Mouse (Mus musculus): ENCODE measurements at regions not wholly inside any gene's neighbourhood (a gene's known extent, or its start where the extent isn't known, plus 50 kb on each side); places are given as distances from the start of the nearest gene placed in this dataset.
"Not testable (repeated sequence)": the region's sequence is repeated elsewhere in the genome, so short reads cannot be mapped to it uniquely, and the experiment has no call there.

DNA sequence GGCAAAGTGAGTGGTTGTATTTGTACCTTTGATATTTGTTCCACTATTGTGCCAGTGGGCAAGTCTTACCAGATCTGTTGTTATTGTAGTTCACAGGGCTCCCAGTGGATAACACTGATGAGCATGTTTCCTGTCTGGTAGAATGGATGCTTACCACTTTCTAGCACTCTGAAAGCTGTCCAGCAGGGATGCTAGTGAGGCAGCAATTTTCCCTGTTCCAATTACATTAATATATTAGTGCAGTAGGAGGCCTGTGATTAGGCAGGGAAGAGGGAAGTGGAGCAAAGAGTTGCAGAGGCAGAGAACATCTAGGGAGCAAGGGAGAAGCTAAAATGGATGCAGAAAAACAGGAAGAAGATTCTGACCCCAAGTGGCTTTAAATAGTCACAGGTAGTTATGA is 348.0 kb downstream of the Adam29 start:
- DNase-seq = peak; percentile 29 to 31

DNA sequence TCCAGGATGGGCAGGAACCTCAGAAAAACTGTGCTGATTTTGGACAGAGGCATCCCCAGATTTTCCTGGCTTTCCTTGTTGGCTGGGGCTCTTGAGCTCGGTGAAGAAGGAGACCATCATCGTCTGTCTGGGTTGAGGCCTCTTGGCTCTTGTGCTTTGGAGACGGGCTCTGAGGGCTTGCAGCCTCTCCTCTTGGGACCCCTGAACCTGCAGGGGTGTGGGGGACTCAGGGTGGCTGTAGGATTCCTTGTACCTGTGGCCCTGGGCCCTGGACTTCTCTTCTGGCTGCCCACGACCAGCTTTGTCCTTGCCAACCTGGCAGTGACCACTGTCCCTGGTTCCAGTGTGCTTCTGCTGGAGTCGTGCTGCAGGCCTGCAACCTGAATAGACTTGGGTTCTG is 367.9 kb downstream of the Adam29 start:
- no peak for DNase-seq

DNA sequence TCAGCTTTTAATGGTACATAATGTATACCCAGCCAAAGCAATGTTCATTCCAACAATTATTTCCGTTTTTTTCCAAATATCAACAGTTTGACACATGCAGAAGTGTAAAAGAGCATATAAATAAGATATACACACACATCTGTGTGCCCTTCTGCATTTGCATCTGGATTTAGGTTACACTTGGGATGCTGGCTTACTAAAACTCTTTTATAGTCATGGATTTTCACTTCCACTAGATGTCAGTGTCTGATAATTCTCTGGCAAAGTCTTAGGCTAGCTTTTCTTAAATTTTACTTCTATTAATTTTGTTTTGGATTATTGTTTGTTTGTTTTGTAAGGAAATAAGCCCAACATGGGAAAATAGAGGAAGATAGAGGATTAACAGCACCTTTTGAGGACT is 377.4 kb downstream of the Adam29 start:
- DNase-seq = not testable (repeated sequence)

DNA sequence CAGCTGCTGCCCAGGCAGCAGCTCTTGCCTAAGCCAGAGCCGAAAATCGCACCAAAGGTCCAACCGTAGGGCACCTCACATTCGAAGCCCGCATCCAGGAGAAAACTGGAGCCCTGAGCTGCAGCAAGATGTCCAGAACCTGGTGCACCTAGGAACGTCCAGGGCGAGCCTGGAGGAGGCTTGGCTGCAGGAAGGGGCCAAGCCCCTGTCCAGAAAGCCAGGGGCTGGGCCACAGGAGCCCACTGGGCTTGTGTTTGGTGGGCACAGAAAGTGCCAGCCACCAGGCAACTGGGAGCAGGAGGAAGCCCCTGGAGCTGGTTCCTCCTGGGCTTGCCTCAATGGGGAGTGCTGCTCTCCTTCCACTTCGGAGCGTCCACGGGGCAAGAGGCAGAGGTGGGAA is 387.6 kb downstream of the Adam29 start:
- DNase-seq = not testable (repeated sequence)

DNA sequence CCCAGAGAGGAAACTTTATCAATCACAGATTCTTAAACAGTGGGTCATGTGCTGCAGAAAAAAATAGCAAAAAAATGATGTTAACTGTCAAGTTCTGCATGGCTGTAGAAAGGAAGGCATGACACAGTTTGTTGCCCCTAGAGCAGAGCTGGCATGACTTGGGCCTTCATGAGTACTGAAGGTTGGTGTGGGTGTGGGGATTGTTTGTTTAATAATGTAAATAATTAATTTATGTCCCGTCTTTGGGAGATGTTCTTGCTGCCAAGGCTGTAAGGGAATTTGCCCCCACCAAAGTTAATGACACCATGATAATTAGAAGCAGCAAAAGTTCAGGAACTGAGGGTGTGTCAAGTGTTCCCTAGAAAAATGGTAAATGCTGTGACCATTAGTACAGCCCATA is 429.4 kb downstream of the Adam29 start:
- DNase-seq = no peak

DNA sequence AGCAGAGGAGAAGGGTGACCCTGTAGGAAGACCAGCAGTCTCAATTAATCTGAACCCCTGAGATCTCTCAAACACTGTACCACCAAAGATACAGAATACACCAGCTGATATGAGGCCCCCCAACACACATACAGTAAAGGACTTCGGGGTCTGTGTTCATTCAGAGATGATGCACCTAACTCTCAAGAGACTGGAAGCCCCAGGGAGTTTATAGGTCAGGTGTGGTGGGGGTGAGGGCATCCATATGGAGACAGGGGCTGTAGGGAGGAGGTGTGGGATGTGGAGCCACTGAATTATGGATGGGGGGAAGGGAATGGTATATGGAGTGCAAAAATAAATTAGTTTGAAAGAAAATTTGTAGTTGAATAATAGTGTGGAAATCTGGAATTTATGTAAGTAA is 429.8 kb downstream of the Adam29 start:
- no peak for DNase-seq

DNA sequence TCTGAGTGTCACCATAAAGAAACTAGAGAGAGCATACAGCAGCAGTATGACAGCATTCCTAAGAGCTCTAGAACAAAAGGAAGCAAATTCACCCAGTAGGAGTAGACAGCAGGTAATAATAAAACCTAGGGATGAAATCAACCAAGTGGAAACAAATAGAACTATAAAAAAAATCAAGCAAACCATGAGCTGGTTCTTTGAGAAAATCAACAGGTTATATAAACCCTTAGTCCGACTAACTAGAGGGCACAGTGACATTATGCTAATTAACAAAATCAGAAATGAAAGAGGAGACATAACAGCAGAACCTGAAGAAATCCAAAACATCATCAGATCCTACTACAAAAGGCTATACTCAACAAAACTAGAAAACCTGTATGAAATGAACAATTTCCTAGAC is 434.4 kb downstream of the Adam29 start:
- DNase-seq = no peak

DNA sequence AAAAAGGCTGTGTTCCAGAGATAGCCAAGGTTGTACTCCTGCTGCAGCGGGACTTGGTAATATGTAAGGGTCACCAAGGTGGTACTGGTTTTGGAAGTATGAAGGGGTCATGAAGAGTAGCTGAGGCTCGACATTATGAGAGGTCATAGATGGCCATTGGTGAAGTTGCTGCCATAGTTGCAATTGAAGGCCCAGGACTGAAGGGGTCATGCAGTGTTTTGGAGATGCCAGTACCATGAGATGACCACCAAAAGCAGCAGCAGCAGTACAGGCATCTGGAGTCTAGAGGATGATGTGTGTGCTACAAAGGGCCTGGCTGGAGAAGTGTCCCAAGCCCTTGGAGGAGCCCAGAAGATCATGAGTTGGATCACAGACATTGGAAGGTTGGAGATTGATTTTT is 440.0 kb downstream of the Adam29 start:
- not testable (repeated sequence) for DNase-seq

DNA sequence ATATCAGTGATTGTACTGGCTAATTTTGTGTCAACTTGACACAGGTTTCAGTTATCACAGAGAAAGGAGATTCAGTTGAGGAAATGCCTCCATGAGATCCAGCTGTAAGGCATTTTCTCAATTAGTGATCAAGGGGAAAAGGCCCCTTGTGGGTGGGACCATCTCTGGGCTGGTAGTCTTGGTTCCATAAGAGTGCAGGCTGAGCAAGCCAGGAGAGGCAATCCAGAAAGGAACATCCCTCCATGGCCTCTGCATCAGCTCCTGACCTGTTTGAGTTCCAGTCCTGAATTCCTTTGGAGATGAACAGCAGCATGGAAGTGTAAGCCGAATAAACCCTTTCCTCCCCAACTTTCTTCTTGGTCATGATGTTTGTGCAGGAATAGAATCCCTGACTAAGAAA is 440.8 kb downstream of the Adam29 start:
- DNase-seq = not testable (repeated sequence)

DNA sequence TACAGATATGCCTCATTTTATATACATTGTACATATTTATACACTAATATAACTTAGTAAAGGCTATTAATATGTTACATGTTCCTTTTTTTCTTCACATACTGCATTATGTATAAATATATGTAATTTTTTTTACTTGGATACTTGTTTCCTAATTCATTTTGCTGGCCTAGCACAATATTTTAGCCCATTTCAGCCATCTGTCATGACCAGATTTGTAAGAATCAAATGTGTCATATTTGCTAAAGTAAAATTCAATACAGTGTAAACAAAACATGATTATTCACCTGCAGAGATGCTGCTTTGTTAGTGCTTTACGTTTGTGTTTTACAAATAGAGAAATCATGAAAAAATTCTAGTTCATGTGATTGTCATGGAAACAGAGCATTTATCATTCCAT is 441.3 kb downstream of the Adam29 start:
- no peak for DNase-seq

DNA sequence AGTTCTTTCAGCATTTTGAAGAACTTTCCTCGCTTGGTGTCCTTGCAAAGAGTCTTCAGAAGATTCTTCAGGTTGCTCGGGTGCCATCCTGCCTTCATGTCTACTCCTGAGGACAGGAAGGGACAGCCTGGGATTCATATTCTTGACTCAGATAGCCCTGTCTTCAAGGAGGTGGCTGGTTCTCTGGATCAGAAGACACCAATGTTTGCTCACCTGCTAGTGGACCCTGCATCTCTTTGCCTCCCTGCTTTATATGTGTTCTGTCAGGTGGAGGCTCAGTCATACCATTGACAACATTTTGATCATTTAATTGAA is 441.9 kb downstream of the Adam29 start:
- no peak for DNase-seq

DNA sequence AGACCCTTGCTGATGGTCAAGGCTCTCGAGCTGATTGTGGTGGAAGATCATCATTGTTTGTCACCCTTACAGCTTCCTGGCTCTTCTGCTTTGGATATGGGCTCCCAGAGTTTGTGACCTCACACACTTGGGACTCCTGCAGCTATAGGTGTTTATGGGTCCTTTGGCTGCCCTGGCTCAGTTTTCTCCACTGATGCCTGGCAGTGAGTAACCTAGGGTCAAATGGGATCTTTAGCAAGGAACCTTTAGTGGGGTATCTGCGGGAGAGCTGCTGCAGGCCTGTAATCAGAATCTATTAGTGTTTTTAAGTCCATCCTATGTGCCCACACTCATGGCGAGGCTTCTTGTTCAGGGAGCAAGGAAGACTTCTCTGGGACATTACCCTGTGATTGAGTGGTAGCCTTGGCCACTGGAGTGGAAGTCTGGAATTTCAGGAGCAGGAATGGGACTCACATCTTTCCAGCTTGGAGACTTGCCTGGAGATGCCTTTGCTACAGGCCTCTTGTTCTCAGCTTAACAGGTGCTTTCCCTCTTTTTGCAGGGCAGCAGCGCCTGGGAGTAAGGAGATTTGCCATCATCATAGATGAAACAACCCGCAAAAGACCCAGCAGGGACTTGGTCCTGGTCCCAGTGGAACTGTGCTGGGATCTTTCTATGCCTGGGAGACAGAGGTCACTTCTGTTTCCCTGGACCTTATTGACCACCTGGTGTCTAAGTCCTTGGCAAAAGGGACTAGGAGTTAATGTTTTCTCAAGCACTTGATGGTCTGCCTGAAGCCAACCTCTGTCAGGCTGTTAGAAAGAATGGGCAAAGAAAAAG is 442.5 kb downstream of the Adam29 start:
- no peak for DNase-seq

DNA sequence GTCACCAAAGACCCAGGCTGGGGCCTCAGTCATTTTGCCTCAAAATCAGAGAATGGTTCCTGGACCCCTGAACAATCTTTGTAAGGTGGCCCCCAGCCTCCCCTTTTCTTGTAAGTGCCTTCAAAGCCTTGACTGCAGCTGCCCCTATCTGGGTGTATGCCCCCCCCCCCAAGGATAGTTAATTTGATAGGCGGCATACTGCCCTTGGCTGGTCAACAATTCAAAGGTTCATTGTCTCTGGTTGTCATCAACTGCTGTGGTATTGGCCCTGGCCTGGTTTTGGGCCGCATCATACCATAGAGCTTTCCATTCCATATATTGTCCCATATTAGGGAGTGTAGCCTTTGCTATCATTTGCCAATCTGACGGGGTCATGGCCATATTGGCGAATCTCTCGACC is 446.0 kb downstream of the Adam29 start:
- not testable (repeated sequence) for DNase-seq

DNA sequence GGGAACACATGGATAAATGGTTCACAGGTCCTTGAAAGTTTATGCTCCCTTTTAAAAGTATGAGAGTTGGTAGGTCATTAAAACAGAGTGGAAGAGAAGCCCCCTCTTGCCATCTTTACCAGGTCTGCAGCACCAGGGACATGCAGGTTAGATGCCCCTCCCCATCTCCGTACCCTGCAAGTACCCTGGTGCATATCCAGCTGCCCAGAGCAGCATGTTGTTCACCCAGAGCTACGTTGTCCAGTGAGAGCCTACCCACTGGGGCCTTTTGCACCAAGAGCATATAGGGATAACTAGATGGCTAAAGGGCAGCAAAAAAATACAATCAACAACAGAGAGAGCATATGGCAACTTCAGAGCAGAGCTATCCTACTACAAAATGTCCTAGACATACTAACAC is 449.3 kb downstream of the Adam29 start:
- DNase-seq = no peak
